Mouse (Mus musculus): ENCODE data around the gene Iqce.

- no peak for TF ChIP-seq CTCF (conservative IDR thresholded peaks at IDR 0.05; ENCODE audit: insufficient read depth, insufficient read length, low read depth, low read length)
- TF ChIP-seq POLR2A (IDR thresholded peaks at IDR 0.05; ENCODE audit: low read depth, low read length), result no peak
Measured at GRCm38 (mm10) chr5:140640812-140641211, 61.4 kb downstream of the Iqce start.
